Mouse (Mus musculus) ES-E14 (cell line): ENCODE data around the gene Lhfp.

Source experiments
- ZC3H11A ChIP-seq: IDR thresholded peaks from 2 replicates; pipeline ENCODE4 v1.6.1; 2012; ENCODE audit warnings: low read depth, mild to moderate bottlenecking, inconsistent platforms, low read length, borderline replicate concordance
- ZNF384 ChIP-seq: IDR thresholded peaks from 2 replicates; pipeline ENCODE4 v1.6.1; 2012; ENCODE audit warnings: low read depth, low read length, inconsistent platforms

DNA sequence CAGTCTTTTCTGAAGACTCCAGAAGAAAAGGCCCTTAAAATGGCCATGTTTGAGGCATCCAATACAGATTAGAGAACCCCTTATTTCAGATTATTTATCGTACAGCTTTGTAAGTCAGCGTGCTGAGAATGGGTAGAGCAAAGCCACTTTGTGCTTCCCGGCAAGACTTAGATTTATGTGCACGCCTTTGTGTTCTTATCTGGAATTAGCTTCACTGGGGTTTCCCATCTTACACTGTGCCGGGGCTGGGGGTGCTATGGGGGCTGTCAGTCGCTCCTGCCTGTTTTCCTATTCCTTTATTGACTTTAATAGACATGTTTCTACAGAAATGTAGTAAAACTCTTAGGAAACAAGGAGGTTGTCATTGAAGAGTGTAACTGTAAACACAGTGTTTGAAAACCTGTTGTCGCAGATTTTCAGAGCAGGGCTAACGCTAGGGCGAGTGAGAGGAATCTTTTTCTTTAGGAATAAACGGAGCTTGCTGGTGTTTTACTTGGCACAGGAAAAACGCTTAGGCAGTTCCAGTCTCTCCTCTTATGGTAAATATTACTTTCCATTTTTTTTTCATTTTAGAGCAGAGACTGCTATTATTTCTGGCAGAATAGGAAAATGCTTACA, 3.5 kb downstream of the Lhfp start:
- TF ChIP-seq ZC3H11A, result no peak
- no peak for TF ChIP-seq ZNF384
